Mouse (Mus musculus): ENCODE measurements around the gene Fam169b. TPM values are rescaled to one million over a fixed set of nuclear protein-coding genes. Genes with fewer than 3 reads are reported as not detected.

The Fam169b gene
- polyA plus RNA-seq, 1 experiment from 2014 or later: not detected

DNA sequence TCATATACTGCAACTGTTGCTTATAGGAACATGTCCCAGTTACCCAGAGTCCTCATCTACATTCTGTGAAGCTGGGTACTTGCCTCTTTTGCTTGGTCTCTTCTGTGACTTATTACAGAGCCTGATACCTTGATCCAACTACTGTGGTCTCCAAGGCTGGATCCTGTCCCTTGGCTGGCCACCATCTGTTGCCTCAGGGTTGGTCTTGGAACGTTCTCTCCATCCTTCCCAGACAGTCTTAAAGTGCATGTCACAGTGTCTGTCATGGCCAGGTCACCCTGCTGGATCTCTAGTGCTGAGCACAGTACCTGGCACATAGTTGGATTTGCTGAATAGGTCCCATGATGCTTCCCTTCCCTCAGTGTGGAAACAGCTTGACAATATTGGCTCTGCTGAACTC is 40.6 kb downstream of the Fam169b start:
- Histone ChIP-seq H3K9me3 (no peaks in the 10 kb centered on the region), H3K4me3 (no peak overlapping the region), H3K4me1 (no peaks in the 10 kb centered on the region), H3K9ac (no peak overlapping the region), H3K36me3 (replicated peaks) (no peaks in the 10 kb centered on the region), H3K4me2 (no peak overlapping the region), H3K27ac (no peak overlapping the region), H3K27me3 (replicated peaks) (no peaks in the 10 kb centered on the region)
- 97% methylated on average over 1 of the region's 1 CpGs for WGBS
- no peak for ATAC-seq (replicated peaks)

DNA sequence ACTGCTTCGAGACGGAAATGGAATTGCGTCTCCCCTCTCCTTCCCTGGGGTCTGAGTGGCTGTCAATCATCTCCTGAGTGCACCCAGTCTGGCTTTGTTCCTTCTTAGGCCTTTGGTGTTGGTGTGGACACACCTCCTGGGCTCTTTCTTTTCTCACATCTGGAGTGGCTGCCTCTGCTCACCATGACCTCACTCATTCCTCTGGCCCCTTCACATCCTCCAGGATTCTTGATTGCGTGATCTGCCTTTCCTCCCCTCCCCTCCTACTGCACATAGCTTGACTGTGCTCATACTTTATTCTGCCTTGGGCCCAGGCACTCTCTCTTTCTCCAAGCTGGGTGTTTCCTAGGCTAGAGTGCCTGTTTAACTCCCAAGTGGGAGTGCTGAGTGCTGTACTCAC is 41.4 kb downstream of the Fam169b start:
- H3K4me2 ChIP-seq: no peak overlapping the region
- H3K27me3 ChIP-seq (replicated peaks): no peaks in the 10 kb centered on the region
- no peaks in the 10 kb centered on the region for H3K36me3 ChIP-seq (replicated peaks)
- H3K27ac ChIP-seq: no peak overlapping the region
- no peak for ATAC-seq (replicated peaks)
- WGBS: 78% methylated on average over 4 of the region's 4 CpGs
- H3K4me1 ChIP-seq: no peaks in the 10 kb centered on the region
- H3K9me3 ChIP-seq: no peaks in the 10 kb centered on the region
- H3K9ac ChIP-seq: no peak overlapping the region
- no peak overlapping the region for H3K4me3 ChIP-seq

DNA sequence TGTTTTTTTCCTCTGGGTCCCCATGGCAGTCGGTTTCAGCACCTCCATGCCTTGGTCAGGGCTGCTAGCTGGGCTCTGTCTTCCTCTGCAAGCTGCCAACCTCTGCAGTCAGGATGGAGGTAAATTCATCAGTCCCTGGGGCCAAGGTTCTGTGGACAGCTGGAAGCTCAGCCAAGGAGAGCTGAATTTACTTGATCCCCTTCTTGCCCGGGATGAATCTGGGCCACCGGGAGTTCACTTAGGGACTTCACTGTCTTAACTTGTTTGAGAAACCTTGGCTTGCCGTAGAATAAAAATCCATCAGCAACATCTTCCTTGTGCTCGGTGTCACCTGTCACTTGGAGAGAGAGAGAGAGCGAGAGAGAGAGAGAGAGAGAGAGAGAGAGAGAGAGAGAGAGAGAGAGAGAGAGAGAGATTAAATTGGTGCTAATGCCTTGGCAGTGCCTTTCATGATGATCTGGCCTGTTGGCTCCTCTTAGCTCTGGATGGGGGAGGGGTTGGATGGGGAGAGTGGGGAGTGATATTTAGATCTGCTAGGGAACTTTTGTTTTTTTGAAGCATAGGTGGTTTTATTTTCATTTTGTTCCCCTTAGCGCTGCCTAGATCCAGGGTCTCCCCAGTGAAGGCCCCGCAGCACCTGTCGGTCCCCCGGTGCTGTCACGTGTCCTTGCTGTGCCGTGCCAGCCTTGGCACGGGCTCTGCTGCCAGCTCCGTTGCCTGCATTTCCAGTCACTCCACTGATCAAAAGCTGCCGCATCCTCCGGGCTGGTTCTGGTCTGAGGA is 44.6 kb downstream of the Fam169b start:
- no peak overlapping the region for H3K4me3 ChIP-seq
- H3K36me3 ChIP-seq (replicated peaks): no peaks in the 10 kb centered on the region
- H3K4me1 ChIP-seq: no peaks in the 10 kb centered on the region
- H3K9me3 ChIP-seq: no peaks in the 10 kb centered on the region
- no peaks in the 10 kb centered on the region for H3K27me3 ChIP-seq (replicated peaks)
- ATAC-seq (replicated peaks): no peak
- 81% methylated on average over 16 of the region's 16 CpGs for WGBS
- H3K9ac ChIP-seq: no peak overlapping the region
- no peak overlapping the region for H3K4me2 ChIP-seq
- H3K27ac ChIP-seq: no peak overlapping the region

DNA sequence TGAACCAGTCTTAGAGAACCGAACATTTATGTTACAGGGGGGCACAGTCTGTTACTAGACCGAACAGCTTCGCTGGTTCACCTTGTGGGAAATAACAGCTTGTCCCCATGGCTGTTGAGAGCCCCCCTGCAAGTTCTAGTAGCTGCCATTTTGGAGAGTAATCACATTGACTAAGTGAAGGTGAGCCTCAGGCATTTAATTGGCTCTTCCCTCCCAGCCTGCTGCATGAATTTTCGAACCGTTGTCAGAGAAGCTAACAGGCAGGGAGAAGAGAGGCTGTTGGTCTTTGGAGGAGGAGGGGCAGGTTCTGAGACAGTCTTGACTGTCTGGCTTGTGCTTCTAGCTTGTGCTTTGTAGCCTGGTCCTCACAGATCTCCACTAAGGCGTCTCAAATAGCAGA is 45.3 kb downstream of the Fam169b start:
- H3K9ac ChIP-seq: no peak overlapping the region
- H3K27ac ChIP-seq: no peak overlapping the region
- no peak for ATAC-seq (replicated peaks)
- H3K36me3 ChIP-seq (replicated peaks): no peaks in the 10 kb centered on the region
- no peak overlapping the region for H3K4me3 ChIP-seq
- no peaks in the 10 kb centered on the region for H3K27me3 ChIP-seq (replicated peaks)
- H3K9me3 ChIP-seq: no peaks in the 10 kb centered on the region
- H3K4me1 ChIP-seq: no peaks in the 10 kb centered on the region
- 57% methylated on average over 6 of the region's 6 CpGs for WGBS
- no peak overlapping the region for H3K4me2 ChIP-seq

DNA sequence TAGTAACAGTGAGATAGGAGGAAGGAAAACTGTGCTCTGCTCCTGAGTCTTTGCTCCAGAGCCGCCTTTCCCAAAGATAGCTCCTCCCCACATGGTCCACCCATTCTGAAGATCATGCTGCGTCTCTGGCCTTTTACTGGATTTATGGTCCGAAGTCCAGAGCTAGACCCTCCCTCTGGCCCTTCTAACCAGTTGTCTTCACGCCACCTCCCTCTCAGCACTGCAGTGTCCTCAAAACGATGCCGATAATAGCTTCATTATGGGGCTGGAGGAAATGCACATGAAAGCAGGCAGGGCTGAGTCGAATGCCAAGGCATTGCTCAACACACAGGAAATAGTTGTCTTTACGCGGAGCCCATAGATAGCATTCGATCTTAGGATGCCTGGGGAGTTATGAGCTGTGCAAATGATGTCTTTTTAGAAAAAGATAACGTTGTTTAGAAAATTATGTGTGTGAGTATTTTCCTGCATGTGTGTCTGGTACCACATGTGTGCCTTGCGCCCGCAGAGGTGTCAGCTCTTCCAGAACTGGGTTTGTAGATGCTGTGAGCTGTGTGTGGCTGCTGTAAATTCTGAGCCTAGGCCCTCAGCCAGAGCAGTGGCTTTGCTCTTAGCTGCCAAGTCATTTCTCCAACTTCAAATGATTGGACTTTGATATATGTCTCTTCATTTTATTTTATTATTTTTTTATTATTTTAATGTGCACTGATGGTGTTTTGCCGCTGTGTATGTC is 46.6 kb downstream of the Fam169b start:
- H3K4me3 ChIP-seq: no peak overlapping the region
- H3K4me1 ChIP-seq: no peaks in the 10 kb centered on the region
- H3K9ac ChIP-seq: no peak overlapping the region
- H3K9me3 ChIP-seq: no peaks in the 10 kb centered on the region
- no peak overlapping the region for H3K27ac ChIP-seq
- no peak for ATAC-seq (replicated peaks)
- WGBS: 86% methylated on average over 14 of the region's 14 CpGs
- H3K36me3 ChIP-seq (replicated peaks): no peaks in the 10 kb centered on the region
- H3K27me3 ChIP-seq (replicated peaks): no peaks in the 10 kb centered on the region
- H3K4me2 ChIP-seq: no peak overlapping the region

DNA sequence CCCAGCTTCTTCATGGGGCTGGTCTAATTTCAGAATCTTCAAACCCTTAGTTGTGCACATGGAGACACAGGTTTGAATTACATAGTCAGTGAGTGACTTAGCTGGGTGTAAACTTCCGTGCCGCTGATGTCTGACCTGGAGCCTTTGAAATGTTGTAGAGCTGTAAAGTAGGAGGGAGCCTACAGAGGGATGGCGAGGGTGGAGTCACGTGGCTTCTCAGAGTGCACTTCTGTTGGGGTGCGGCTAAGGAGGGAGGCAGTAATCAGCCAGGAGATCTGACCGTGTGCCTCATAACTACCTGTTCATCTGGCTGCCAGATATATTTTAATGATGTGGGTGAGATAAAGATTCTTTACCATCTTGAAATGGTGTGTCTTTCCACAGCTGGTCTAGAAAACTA is 49.4 kb downstream of the Fam169b start:
- Histone ChIP-seq H3K9ac (no peak overlapping the region), H3K4me2 (no peak overlapping the region), H3K9me3 (no peaks in the 10 kb centered on the region), H3K27me3 (replicated peaks) (no peaks in the 10 kb centered on the region), H3K27ac (no peak overlapping the region), H3K4me1 (no peaks in the 10 kb centered on the region), H3K36me3 (replicated peaks) (no peaks in the 10 kb centered on the region), H3K4me3 (no peak overlapping the region)
- 88% methylated on average over 6 of the region's 6 CpGs for WGBS
- no peak for ATAC-seq (replicated peaks)

DNA sequence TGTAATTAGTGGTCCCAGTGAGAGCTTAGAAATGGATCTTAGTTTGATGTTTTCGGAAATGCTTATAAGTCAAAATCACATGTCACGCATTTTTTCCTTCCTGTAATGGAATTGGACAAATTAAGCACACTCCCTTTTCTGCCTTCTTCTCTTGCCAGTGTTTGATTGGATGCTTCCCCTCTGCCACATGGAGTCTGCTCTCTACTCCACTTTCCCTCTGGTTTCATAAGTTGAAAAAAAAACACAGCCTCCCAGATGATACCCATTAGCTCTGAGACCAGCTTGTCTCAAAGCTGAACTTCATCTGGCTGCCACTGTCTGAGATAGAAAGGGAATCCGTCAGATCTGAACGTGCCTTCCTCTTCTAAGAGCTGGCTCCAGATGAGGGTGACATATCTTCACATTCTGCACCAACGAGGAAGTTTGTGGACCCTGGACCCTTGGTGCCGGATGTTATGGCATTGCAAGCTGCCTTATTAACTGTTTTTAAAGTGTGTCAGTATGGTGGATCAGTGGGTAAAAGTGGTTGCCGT is 52.6 kb downstream of the Fam169b start:
- no peaks in the 10 kb centered on the region for H3K36me3 ChIP-seq (replicated peaks)
- H3K9me3 ChIP-seq: no peaks in the 10 kb centered on the region
- no peaks in the 10 kb centered on the region for H3K27me3 ChIP-seq (replicated peaks)
- H3K9ac ChIP-seq: no peak overlapping the region
- H3K4me3 ChIP-seq: no peak overlapping the region
- no peak overlapping the region for H3K27ac ChIP-seq
- no peak for ATAC-seq (replicated peaks)
- no peaks in the 10 kb centered on the region for H3K4me1 ChIP-seq
- H3K4me2 ChIP-seq: no peak overlapping the region
- 85% methylated on average over 7 of the region's 7 CpGs for WGBS

DNA sequence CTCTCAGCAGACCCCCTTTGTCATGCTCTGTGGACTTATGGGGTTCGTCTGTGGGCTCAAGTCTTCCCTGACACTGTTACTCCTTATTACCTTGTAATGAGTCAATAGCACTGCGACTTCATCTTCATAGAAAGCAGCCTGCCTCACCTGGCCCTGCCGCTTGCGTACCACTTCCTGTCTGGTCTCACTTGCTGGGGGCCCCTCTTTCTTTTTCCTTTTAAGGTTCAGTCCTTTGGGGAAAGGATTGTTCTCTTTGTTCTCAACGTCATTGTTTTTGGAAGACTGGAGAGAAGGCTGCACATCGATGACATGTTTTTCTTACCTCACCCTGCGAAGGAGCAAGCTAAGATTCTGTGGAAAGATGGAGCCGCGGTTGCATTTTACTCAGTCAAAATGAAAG is 55.4 kb downstream of the Fam169b start:
- Histone ChIP-seq H3K27ac (no peak overlapping the region), H3K4me1 (no peaks in the 10 kb centered on the region), H3K9ac (no peak overlapping the region), H3K27me3 (replicated peaks) (no peaks in the 10 kb centered on the region), H3K36me3 (replicated peaks) (no peaks in the 10 kb centered on the region), H3K9me3 (no peaks in the 10 kb centered on the region), H3K4me2 (no peak overlapping the region), H3K4me3 (no peak overlapping the region)
- 77% methylated on average over 9 of the region's 9 CpGs for WGBS
- no peak for ATAC-seq (replicated peaks)

DNA sequence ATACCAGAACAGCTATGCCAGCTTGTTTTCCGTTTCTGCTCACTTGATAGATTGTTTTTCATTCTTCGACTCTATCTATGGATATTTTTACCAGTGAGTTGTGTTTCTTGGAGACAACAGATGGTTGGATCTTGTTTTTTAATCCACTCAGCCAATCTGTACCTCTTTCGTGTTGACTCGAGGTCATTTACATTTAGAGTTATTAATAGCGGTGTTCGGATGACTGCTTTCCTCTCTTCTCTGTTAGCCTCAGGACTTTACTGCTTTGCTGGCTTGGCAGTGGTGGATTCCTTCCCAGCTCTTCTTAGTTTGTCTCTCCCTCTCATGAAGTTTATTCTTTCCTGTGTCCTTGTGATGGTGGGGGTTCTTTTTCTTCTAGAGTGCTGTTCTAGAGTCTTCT is 59.2 kb downstream of the Fam169b start:
- no peaks in the 10 kb centered on the region for H3K36me3 ChIP-seq (replicated peaks)
- H3K4me3 ChIP-seq: no peak overlapping the region
- 90% methylated on average over 6 of the region's 6 CpGs for WGBS
- no peak overlapping the region for H3K27ac ChIP-seq
- no peaks in the 10 kb centered on the region for H3K4me1 ChIP-seq
- H3K4me2 ChIP-seq: no peak overlapping the region
- no peak for ATAC-seq (replicated peaks)
- H3K27me3 ChIP-seq (replicated peaks): no peaks in the 10 kb centered on the region
- no peaks in the 10 kb centered on the region for H3K9me3 ChIP-seq
- no peak overlapping the region for H3K9ac ChIP-seq

DNA sequence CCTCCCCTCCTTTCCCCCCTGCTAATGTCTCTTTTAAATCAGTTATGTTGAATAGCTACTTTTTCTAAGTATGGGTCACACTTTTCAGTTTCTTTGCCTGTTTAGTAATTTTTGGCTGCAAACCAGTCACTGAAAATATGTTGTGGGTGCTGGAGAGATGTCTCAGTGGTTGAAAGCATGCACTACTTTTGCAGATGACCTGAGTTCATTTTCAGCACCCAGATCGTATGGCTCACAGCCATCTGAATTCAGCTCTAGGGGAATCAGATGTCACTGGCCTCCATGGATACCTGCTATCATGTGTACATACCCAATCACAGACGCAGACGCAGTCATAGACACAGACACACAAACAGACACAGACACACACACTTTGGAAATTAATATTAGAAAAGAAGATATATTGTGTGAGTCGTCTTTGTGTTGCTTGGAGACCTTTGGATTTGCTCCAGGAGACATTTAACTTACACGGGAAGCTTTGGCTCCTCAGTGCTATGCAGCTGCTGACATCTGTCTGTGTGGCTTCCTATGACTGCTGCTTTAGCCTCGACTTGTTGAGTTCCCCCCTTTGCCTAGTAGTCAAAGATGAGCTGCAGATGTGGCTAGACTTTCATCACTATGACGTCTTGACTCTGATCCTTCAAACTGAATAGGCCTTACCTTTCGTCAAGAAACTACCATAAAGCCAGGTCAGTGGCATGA is 63.6 kb downstream of the Fam169b start:
- no peaks in the 10 kb centered on the region for H3K36me3 ChIP-seq (replicated peaks)
- no peaks in the 10 kb centered on the region for H3K4me1 ChIP-seq
- no peaks in the 10 kb centered on the region for H3K27me3 ChIP-seq (replicated peaks)
- no peaks in the 10 kb centered on the region for H3K9me3 ChIP-seq
- no peak overlapping the region for H3K4me3 ChIP-seq
- 84% methylated on average over 8 of the region's 8 CpGs for WGBS
- no peak overlapping the region for H3K4me2 ChIP-seq
- H3K9ac ChIP-seq: no peak overlapping the region
- no peak overlapping the region for H3K27ac ChIP-seq
- ATAC-seq (replicated peaks): no peak

DNA sequence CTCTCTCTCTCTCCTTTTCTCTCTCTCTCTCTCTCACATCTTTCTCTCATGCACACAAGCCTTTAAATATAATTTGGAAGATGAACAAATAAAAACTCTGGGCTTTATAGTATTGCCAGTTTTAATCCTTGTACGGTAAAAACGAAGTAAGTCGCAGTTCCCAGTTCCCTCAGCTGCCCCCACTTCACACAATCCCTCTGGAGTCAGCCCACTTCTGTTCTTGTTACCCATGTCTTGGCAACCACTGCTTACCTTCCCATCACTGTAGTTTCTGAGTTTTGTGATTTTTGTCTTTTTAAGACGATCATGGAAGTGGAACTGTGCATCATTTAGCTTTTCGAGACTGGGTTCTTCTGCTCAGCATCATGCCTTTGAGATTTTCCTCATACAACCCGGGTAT is 65.0 kb downstream of the Fam169b start:
- Histone ChIP-seq H3K27ac (no peak overlapping the region), H3K4me2 (no peak overlapping the region), H3K9me3 (no peaks in the 10 kb centered on the region), H3K4me1 (no peaks in the 10 kb centered on the region), H3K4me3 (no peak overlapping the region), H3K27me3 (replicated peaks) (no peaks in the 10 kb centered on the region), H3K9ac (no peak overlapping the region), H3K36me3 (replicated peaks) (no peaks in the 10 kb centered on the region)
- WGBS: 50% methylated on average over 6 of the region's 6 CpGs
- ATAC-seq (replicated peaks): no peak

DNA sequence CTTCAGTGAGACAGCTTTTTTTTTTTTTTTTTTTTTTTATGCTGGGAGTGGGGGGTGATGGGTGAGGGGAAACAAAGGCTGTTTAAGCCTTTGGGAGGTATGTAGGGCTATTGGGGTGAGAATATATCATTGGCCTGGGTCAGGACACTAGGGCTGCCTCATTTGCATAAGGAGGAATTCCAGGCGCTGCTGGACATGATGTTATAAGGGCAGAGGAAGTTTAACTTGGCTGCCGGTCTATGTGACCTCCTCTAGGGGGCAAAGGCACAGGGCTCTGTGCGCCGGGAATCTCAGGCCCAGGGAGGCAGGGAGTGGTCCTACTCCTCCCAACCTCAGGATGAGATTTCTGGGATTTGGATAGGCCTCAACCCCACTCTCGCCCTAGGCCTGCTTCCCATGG is 70.9 kb downstream of the Fam169b start:
- ATAC-seq (replicated peaks): no peak
- Histone ChIP-seq H3K9me3 (no peaks in the 10 kb centered on the region), H3K9ac (no peak overlapping the region), H3K36me3 (replicated peaks) (no peaks in the 10 kb centered on the region), H3K27me3 (replicated peaks) (no peaks in the 10 kb centered on the region), H3K4me3 (no peak overlapping the region), H3K27ac (no peak overlapping the region), H3K4me2 (no peak overlapping the region), H3K4me1 (no peaks in the 10 kb centered on the region)
- 55% methylated on average over 5 of the region's 5 CpGs for WGBS
